Comparison of ENCODE assay signal across 24 mouse cellular contexts in the genomic region with DNA sequence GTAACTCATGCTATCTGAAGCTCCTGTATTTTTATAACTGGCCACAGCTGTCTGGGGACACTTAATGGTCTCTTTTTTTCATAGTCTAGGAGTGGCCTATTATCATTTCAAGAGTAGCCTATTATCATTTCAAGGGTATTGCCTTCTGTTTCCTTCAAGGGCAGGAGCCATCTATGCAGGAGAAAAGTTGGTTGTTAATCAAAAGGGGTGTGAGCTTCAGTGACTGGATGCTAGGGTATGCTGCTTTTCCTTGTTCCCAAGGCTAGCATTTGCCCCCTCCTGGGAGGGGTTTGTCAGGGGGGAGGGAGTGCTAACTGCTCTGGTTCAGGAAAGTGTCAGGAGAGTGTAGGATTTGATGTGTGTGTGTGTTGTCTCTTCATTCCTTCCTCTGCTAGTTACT.
"Had no signal": no experiment of that assay in that cellular context is flagged by ENCODE, and none has a peak within 500 bp of the region (broad histone marks: within the 10 kb centered on the region; RNA-seq: fewer than 3 reads in every experiment).

No protein-coding gene starts in this region.

- H3K4me3 ChIP-seq: gastrocnemius, adult 2 months; heart, embryonic 10.5 days; heart, embryonic 12.5 days; hindbrain, embryonic 10.5 days; hindbrain, embryonic 12.5 days; intestine, embryonic 15.5 days; layer of hippocampus, adult 2 months; left cerebral cortex, adult 2 months; limb, embryonic 10.5 days; limb, embryonic 12.5 days; liver, embryonic 13.5 days had no signal

- H3K27ac ChIP-seq: gastrocnemius, adult 2 months; heart, embryonic 10.5 days; hindbrain, embryonic 10.5 days; hindbrain, embryonic 12.5 days; hindbrain, embryonic 14.5 days; intestine, embryonic 15.5 days; layer of hippocampus, adult 2 months; left cerebral cortex, adult 2 months; limb, embryonic 10.5 days; limb, embryonic 12.5 days; liver, embryonic 13.5 days had no signal

- H3K36me3 ChIP-seq: heart, embryonic 10.5 days; heart, embryonic 12.5 days; hindbrain, embryonic 10.5 days; hindbrain, embryonic 12.5 days; intestine, embryonic 15.5 days; limb, embryonic 10.5 days; limb, embryonic 12.5 days; liver, embryonic 13.5 days had no signal

- H3K4me1 ChIP-seq: heart, embryonic 10.5 days; heart, embryonic 12.5 days; hindbrain, embryonic 10.5 days; hindbrain, embryonic 12.5 days; intestine, embryonic 15.5 days; limb, embryonic 10.5 days; limb, embryonic 12.5 days; liver, embryonic 13.5 days had no signal

- H3K9ac ChIP-seq: heart, embryonic 12.5 days; hindbrain, embryonic 12.5 days; hindbrain, embryonic 14.5 days; intestine, embryonic 15.5 days; limb, embryonic 12.5 days; liver, embryonic 13.5 days had no signal

- H3K9me3 ChIP-seq: heart, embryonic 10.5 days; hindbrain, embryonic 12.5 days; intestine, embryonic 15.5 days; limb, embryonic 10.5 days; limb, embryonic 12.5 days; liver, embryonic 13.5 days had no signal

- DNase-seq: gastrocnemius, adult 2 months; gastrocnemius, postnatal 10 days; gastrocnemius, postnatal 25 days; heart, adult 18-20 months; heart, postnatal 10 days; heart, postnatal 4 days; kidney, adult 18-20 months; kidney, adult 8-10 months; kidney, postnatal 10 days; kidney, postnatal 25 days; kidney, postnatal 4 days; layer of hippocampus, adult 9-11 months; liver; liver, embryonic 13.5 days had no signal
